Mouse (Mus musculus) liver, embryonic 14.5 days (tissue): ENCODE results near the gene Tufm.

ENCODE experiments used
- CTCF ChIP-seq: IDR thresholded peaks from 2 replicates; pipeline ENCODE4 v1.5.1; 2016; ENCODE audit warnings: antibody characterized with exemption, low read depth, control low read depth
- EP300 ChIP-seq: IDR thresholded peaks from 2 replicates; pipeline ENCODE4 v1.6.1; 2016; ENCODE audit warnings: antibody characterized with exemption, low read depth

- TF ChIP-seq CTCF (no peak), EP300 (no peak)
Observed at GRCm38 (mm10) chr7:126499416-126499815, 12.3 kb downstream of the Tufm start.
